Mouse (Mus musculus): ENCODE data around the gene Unc13b. TPM values are rescaled to one million over a fixed set of nuclear protein-coding genes. Genes with fewer than 3 reads are reported as not detected.

Gene Unc13b
- polyA plus RNA-seq, 1 experiment from 2014 or later = 20.2 TPM

GRCm38 (mm10) chr4:43205571-43205970 lies 146.8 kb downstream of the Unc13b start:
- no peaks in the 10 kb centered on the region for H3K27me3 ChIP-seq
- H3K27ac ChIP-seq = no peak overlapping the region
- H3K4me1 ChIP-seq (replicated peaks) = peaks cover 17% of the 10 kb centered on the region
- no peaks in the 10 kb centered on the region for H3K9me3 ChIP-seq
- H3K4me3 ChIP-seq (replicated peaks) = no peak overlapping the region
- H3K36me3 ChIP-seq = peaks cover 10% of the 10 kb centered on the region; the same call in 1 of the 2 replicates
- 44% methylated on average over 4 of the region's 4 CpGs for WGBS
- no peak overlapping the region for H3K9ac ChIP-seq (replicated peaks)
- no peak for ATAC-seq
- H3K4me2 ChIP-seq (replicated peaks) = no peak overlapping the region

- Histone ChIP-seq H3K4me2 (replicated peaks) (no peak overlapping the region), H3K9me3 (no peaks in the 10 kb centered on the region), H3K4me3 (replicated peaks) (no peak overlapping the region), H3K4me1 (replicated peaks) (peaks cover 17% of the 10 kb centered on the region), H3K27ac (no peak overlapping the region), H3K27me3 (no peaks in the 10 kb centered on the region), H3K36me3 (peaks cover 1% of the 10 kb centered on the region; the same call in 1 of the 2 replicates), H3K9ac (replicated peaks) (no peak overlapping the region)
- ATAC-seq = no peak
- 57% methylated on average over 5 of the region's 5 CpGs for WGBS
Measured at GRCm38 (mm10) chr4:43206989-43207388, 148.2 kb downstream of the Unc13b start.

GRCm38 (mm10) chr4:43209081-43209579 lies 150.4 kb downstream of the Unc13b start:
- Histone ChIP-seq H3K4me2 (replicated peaks) (peak overlapping the region; percentile 66), H3K9me3 (no peaks in the 10 kb centered on the region), H3K27ac (peak overlapping the region; percentile 81), H3K4me3 (replicated peaks) (peak overlapping the region; percentile 42), H3K36me3 (no peaks in the 10 kb centered on the region), H3K9ac (replicated peaks) (peak overlapping the region; percentile 66), H3K27me3 (no peaks in the 10 kb centered on the region), H3K4me1 (replicated peaks) (peaks cover 17% of the 10 kb centered on the region)
- ATAC-seq = peak; percentile 94
- WGBS = under 1% methylated on average over 8 of the region's 8 CpGs

- peaks cover 17% of the 10 kb centered on the region for H3K4me1 ChIP-seq (replicated peaks)
- peak overlapping the region; percentile 66 for H3K9ac ChIP-seq (replicated peaks)
- H3K9me3 ChIP-seq = no peaks in the 10 kb centered on the region
- H3K27ac ChIP-seq = peak overlapping the region; percentile 81
- H3K36me3 ChIP-seq = no peaks in the 10 kb centered on the region
- peak; percentile 73 for ATAC-seq
- peak overlapping the region; percentile 42 for H3K4me3 ChIP-seq (replicated peaks)
- no peaks in the 10 kb centered on the region for H3K27me3 ChIP-seq
- peak overlapping the region; percentile 66 for H3K4me2 ChIP-seq (replicated peaks)
- WGBS = 23% methylated on average over 6 of the region's 6 CpGs
Measured at GRCm38 (mm10) chr4:43209673-43210072, 150.9 kb downstream of the Unc13b start.

- H3K4me3 ChIP-seq (replicated peaks) = no peak overlapping the region
Measured at GRCm38 (mm10) chr4:43216491-43216890, 157.7 kb downstream of the Unc13b start.

GRCm38 (mm10) chr4:43217997-43218396 lies 159.2 kb downstream of the Unc13b start:
- 97% methylated on average over 1 of the region's 1 CpGs for WGBS
- peaks cover 12% of the 10 kb centered on the region; the same call in 1 of the 2 replicates for H3K36me3 ChIP-seq
- ATAC-seq = no peak

More at GRCm38 (mm10) chr4:43216491-43216890, 157.7 kb downstream of the Unc13b start:
- no peak for ATAC-seq
- Histone ChIP-seq H3K9ac (replicated peaks) (no peak overlapping the region), H3K27me3 (no peaks in the 10 kb centered on the region), H3K36me3 (peaks cover 12% of the 10 kb centered on the region; the same call in 1 of the 2 replicates), H3K9me3 (no peaks in the 10 kb centered on the region), H3K4me2 (replicated peaks) (no peak overlapping the region), H3K27ac (no peak overlapping the region), H3K4me1 (replicated peaks) (no peaks in the 10 kb centered on the region)
- 86% methylated on average over 3 of the region's 3 CpGs for WGBS

GRCm38 (mm10) chr4:43231821-43232220 lies 173.1 kb downstream of the Unc13b start:
- no peaks in the 10 kb centered on the region for H3K4me1 ChIP-seq (replicated peaks)
- H3K4me2 ChIP-seq (replicated peaks) = no peak overlapping the region
- no peak for ATAC-seq
- WGBS = 88% methylated on average over 3 of the region's 3 CpGs
- H3K9ac ChIP-seq (replicated peaks) = no peak overlapping the region
- peaks cover 21% of the 10 kb centered on the region for H3K36me3 ChIP-seq
- no peaks in the 10 kb centered on the region for H3K9me3 ChIP-seq
- H3K27me3 ChIP-seq = no peaks in the 10 kb centered on the region
- no peak overlapping the region for H3K4me3 ChIP-seq (replicated peaks)
- H3K27ac ChIP-seq = no peak overlapping the region

More at GRCm38 (mm10) chr4:43217997-43218396, 159.2 kb downstream of the Unc13b start:
- no peak overlapping the region for H3K4me2 ChIP-seq (replicated peaks)
- H3K9me3 ChIP-seq = no peaks in the 10 kb centered on the region
- no peak overlapping the region for H3K27ac ChIP-seq
- H3K27me3 ChIP-seq = no peaks in the 10 kb centered on the region
- no peaks in the 10 kb centered on the region for H3K4me1 ChIP-seq (replicated peaks)
- no peak overlapping the region for H3K9ac ChIP-seq (replicated peaks)
- no peak overlapping the region for H3K4me3 ChIP-seq (replicated peaks)

GRCm38 (mm10) chr4:43232985-43233384 lies 174.2 kb downstream of the Unc13b start:
- 96% methylated on average over 1 of the region's 1 CpGs for WGBS
- H3K36me3 ChIP-seq = peaks cover 28% of the 10 kb centered on the region
- H3K9ac ChIP-seq (replicated peaks) = no peak overlapping the region

GRCm38 (mm10) chr4:43233489-43233888 lies 174.7 kb downstream of the Unc13b start:
- Histone ChIP-seq H3K27ac (no peak overlapping the region), H3K9me3 (no peaks in the 10 kb centered on the region), H3K4me2 (replicated peaks) (no peak overlapping the region), H3K27me3 (no peaks in the 10 kb centered on the region), H3K9ac (replicated peaks) (no peak overlapping the region), H3K4me1 (replicated peaks) (no peaks in the 10 kb centered on the region), H3K4me3 (replicated peaks) (no peak overlapping the region), H3K36me3 (peaks cover 33% of the 10 kb centered on the region)
- WGBS = 93% methylated on average over 6 of the region's 6 CpGs
- no peak for ATAC-seq

More at GRCm38 (mm10) chr4:43232985-43233384, 174.2 kb downstream of the Unc13b start:
- Histone ChIP-seq H3K4me2 (replicated peaks) (no peak overlapping the region), H3K27ac (no peak overlapping the region), H3K27me3 (no peaks in the 10 kb centered on the region), H3K9me3 (no peaks in the 10 kb centered on the region), H3K4me1 (replicated peaks) (no peaks in the 10 kb centered on the region), H3K4me3 (replicated peaks) (no peak overlapping the region)
- ATAC-seq = no peak

GRCm38 (mm10) chr4:43236898-43237297 lies 178.1 kb downstream of the Unc13b start:
- ATAC-seq = no peak
- no peaks in the 10 kb centered on the region for H3K4me1 ChIP-seq (replicated peaks)
- 95% methylated on average over 9 of the region's 9 CpGs for WGBS
- no peaks in the 10 kb centered on the region for H3K9me3 ChIP-seq
- no peak overlapping the region for H3K27ac ChIP-seq
- H3K27me3 ChIP-seq = no peaks in the 10 kb centered on the region
- H3K36me3 ChIP-seq = peaks cover 57% of the 10 kb centered on the region
- no peak overlapping the region for H3K4me2 ChIP-seq (replicated peaks)
- no peak overlapping the region for H3K9ac ChIP-seq (replicated peaks)
- no peak overlapping the region for H3K4me3 ChIP-seq (replicated peaks)

- no peak for ATAC-seq
Measured at GRCm38 (mm10) chr4:43240716-43241115, 182.0 kb downstream of the Unc13b start.

GRCm38 (mm10) chr4:43244022-43244421 lies 185.3 kb downstream of the Unc13b start:
- WGBS = 64% methylated on average over 2 of the region's 2 CpGs
- Histone ChIP-seq H3K9me3 (no peaks in the 10 kb centered on the region), H3K27ac (no peak overlapping the region), H3K4me1 (replicated peaks) (peaks cover 13% of the 10 kb centered on the region), H3K4me2 (replicated peaks) (no peak overlapping the region), H3K27me3 (no peaks in the 10 kb centered on the region), H3K4me3 (replicated peaks) (no peak overlapping the region), H3K9ac (replicated peaks) (no peak overlapping the region), H3K36me3 (peaks cover 44% of the 10 kb centered on the region)
- ATAC-seq = no peak

More at GRCm38 (mm10) chr4:43240716-43241115, 182.0 kb downstream of the Unc13b start:
- Histone ChIP-seq H3K4me1 (replicated peaks) (no peaks in the 10 kb centered on the region), H3K4me3 (replicated peaks) (no peak overlapping the region), H3K27ac (no peak overlapping the region), H3K9ac (replicated peaks) (no peak overlapping the region), H3K9me3 (no peaks in the 10 kb centered on the region), H3K27me3 (no peaks in the 10 kb centered on the region), H3K36me3 (peaks cover 59% of the 10 kb centered on the region), H3K4me2 (replicated peaks) (no peak overlapping the region)
- WGBS = 86% methylated on average over 1 of the region's 1 CpGs

- Histone ChIP-seq H3K4me1 (replicated peaks) (peaks cover 14% of the 10 kb centered on the region), H3K4me2 (replicated peaks) (no peak overlapping the region), H3K4me3 (replicated peaks) (no peak overlapping the region), H3K9ac (replicated peaks) (no peak overlapping the region), H3K27ac (no peak overlapping the region), H3K9me3 (no peaks in the 10 kb centered on the region), H3K27me3 (no peaks in the 10 kb centered on the region), H3K36me3 (peaks cover 43% of the 10 kb centered on the region)
- WGBS = 92% methylated on average over 4 of the region's 4 CpGs
- ATAC-seq = no peak
Measured at GRCm38 (mm10) chr4:43245776-43246175, 187.0 kb downstream of the Unc13b start.
